Mouse (Mus musculus): ENCODE measurements around the gene Fam186b.

- TF ChIP-seq CTCF (conservative IDR thresholded peaks at IDR 0.05; ENCODE audit: low read length): no peak
- TF ChIP-seq POU5F1 (IDR thresholded peaks at IDR 0.05; ENCODE audit: borderline replicate concordance, low read length): no peak
Measured at GRCm38 (mm10) chr15:99238006-99238405, 57.7 kb downstream of the Fam186b start.
